Mouse (Mus musculus): ENCODE data around the gene Fat2. TPM values are rescaled to one million over a fixed set of nuclear protein-coding genes. Genes with fewer than 3 reads are reported as not detected.
A peak's percentile ranks its signal among the peaks of the same experiment; 100 is the strongest.

The Fat2 gene
- polyA plus RNA-seq, 1 experiment from 2014 or later = 0.18 TPM

GRCm38 (mm10) chr11:55214161-55214560, 122.2 kb downstream of the Fat2 start:
- no peak overlapping the region for H3K4me2 ChIP-seq
- no peak overlapping the region for H3K9ac ChIP-seq (replicated peaks)
- peaks cover 16% of the 10 kb centered on the region for H3K4me1 ChIP-seq (replicated peaks)
- no peaks in the 10 kb centered on the region for H3K27me3 ChIP-seq
- no peak overlapping the region for H3K27ac ChIP-seq
- H3K4me3 ChIP-seq (replicated peaks) = no peak overlapping the region
- no peak for ATAC-seq (ENCODE audit: insufficient number of reproducible peaks, insufficient read depth, low FRiP score, low TSS enrichment, low read depth)
- WGBS = 87% methylated on average over 5 of the region's 5 CpGs
- H3K36me3 ChIP-seq = peaks cover 4% of the 10 kb centered on the region; the same call in 1 of the 2 replicates
- H3K9me3 ChIP-seq = no peaks in the 10 kb centered on the region

GRCm38 (mm10) chr11:55213518-55213917, 122.8 kb downstream of the Fat2 start:
- no peak for ATAC-seq (ENCODE audit: insufficient number of reproducible peaks, insufficient read depth, low FRiP score, low TSS enrichment, low read depth)
- 79% methylated on average over 4 of the region's 4 CpGs for WGBS
- H3K4me1 ChIP-seq (replicated peaks) = peaks cover 22% of the 10 kb centered on the region

GRCm38 (mm10) chr11:55209626-55210353, 126.6 kb downstream of the Fat2 start:
- no peak overlapping the region for H3K9ac ChIP-seq (replicated peaks)
- no peaks in the 10 kb centered on the region for H3K27me3 ChIP-seq
- H3K36me3 ChIP-seq = no peaks in the 10 kb centered on the region
- peaks cover 38% of the 10 kb centered on the region for H3K4me1 ChIP-seq (replicated peaks)
- no peaks in the 10 kb centered on the region for H3K9me3 ChIP-seq
- no peak overlapping the region; the same call in 1 of the 2 replicates for H3K4me2 ChIP-seq
- H3K27ac ChIP-seq = no peak overlapping the region
- H3K4me3 ChIP-seq (replicated peaks) = no peak overlapping the region
- WGBS = 73% methylated on average over 6 of the region's 6 CpGs
- no peak; the same call in 1 of the 2 replicates for ATAC-seq (ENCODE audit: insufficient number of reproducible peaks, insufficient read depth, low FRiP score, low TSS enrichment, low read depth)

More at GRCm38 (mm10) chr11:55213518-55213917, 122.8 kb downstream of the Fat2 start:
- H3K27me3 ChIP-seq = no peaks in the 10 kb centered on the region
- H3K36me3 ChIP-seq = no peaks in the 10 kb centered on the region
- no peak overlapping the region for H3K9ac ChIP-seq (replicated peaks)
- no peaks in the 10 kb centered on the region for H3K9me3 ChIP-seq
- no peak overlapping the region for H3K4me3 ChIP-seq (replicated peaks)
- no peak overlapping the region for H3K4me2 ChIP-seq
- H3K27ac ChIP-seq = no peak overlapping the region

DNA sequence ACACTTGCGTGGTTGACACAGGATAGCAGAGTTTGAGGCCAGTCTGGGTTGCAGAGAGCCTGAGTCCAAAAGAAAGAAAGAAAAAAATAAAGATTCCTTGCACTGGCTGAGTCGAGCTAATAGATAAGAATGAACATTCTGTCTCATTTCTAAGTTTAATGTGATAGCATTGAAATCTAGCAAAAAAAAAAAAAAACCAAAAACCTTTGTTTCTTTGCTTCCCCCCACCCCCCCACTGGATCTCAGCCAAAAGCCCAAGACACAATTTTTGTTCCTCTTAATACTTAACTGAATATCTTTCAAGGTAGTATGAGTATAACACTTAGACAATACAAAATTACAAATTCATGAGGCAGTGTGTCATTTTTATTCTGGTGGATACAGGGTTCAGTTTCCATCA, 127.3 kb downstream of the Fat2 start:
- H3K36me3 ChIP-seq = no peaks in the 10 kb centered on the region
- peaks cover 40% of the 10 kb centered on the region for H3K4me1 ChIP-seq (replicated peaks)
- no peaks in the 10 kb centered on the region for H3K27me3 ChIP-seq
- no peak overlapping the region for H3K4me3 ChIP-seq (replicated peaks)
- ATAC-seq (ENCODE audit: insufficient number of reproducible peaks, insufficient read depth, low FRiP score, low TSS enrichment, low read depth) = no peak
- H3K4me2 ChIP-seq = no peak overlapping the region
- no peaks in the 10 kb centered on the region for H3K9me3 ChIP-seq
- no peak overlapping the region for H3K27ac ChIP-seq
- no peak overlapping the region for H3K9ac ChIP-seq (replicated peaks)
- WGBS = 57% methylated on average over 2 of the region's 2 CpGs

DNA sequence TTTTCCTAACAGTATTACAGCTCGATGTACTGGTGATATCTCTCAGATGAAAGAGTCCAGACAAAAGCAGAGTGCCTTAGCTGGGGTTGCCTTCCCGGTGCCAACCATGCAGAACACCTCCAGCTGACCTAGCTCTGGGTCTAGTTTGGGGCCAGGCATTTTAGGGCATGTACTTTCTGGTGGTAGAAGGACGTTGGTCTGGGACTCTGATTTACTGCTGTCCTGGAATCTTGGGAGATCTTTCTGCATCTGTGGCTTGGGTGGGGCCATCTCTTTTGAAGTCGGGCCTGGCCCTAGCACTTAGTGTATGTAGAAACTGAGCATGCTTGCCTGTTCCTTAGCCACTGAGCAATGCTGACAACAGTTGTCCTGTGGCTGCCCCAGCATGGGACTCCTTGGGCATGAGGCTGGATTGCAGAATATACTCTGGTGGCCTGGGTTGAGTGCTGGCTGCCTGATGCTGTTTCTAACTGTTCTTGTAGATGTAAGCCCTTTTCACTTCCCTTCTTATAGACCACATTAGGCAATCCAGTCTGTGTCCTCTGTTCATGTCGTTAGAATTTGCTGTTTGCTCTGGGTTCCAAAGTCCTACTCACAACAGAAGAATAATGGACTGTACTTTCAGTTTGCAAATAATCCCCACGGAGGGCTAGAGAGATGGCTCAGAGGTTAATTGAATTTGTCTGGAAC, 128.2 kb downstream of the Fat2 start:
- WGBS = 62% methylated on average over 6 of the region's 6 CpGs
- Histone ChIP-seq H3K4me3 (replicated peaks) (no peak overlapping the region), H3K27ac (no peak overlapping the region), H3K4me1 (replicated peaks) (peaks cover 40% of the 10 kb centered on the region), H3K27me3 (no peaks in the 10 kb centered on the region), H3K9me3 (no peaks in the 10 kb centered on the region), H3K4me2 (no peak overlapping the region), H3K36me3 (no peaks in the 10 kb centered on the region), H3K9ac (replicated peaks) (no peak overlapping the region)
- ATAC-seq (ENCODE audit: insufficient number of reproducible peaks, insufficient read depth, low FRiP score, low TSS enrichment, low read depth) = no peak

- Histone ChIP-seq H3K27ac (no peak overlapping the region), H3K4me2 (peak overlapping the region; percentile 96), H3K27me3 (peaks cover 9% of the 10 kb centered on the region; the same call in 1 of the 2 replicates), H3K9me3 (no peaks in the 10 kb centered on the region), H3K4me3 (replicated peaks) (peak overlapping the region; percentile 78), H3K9ac (replicated peaks) (peak overlapping the region; percentile 81), H3K36me3 (no peaks in the 10 kb centered on the region), H3K4me1 (replicated peaks) (peaks cover 29% of the 10 kb centered on the region)
- ATAC-seq (ENCODE audit: insufficient number of reproducible peaks, insufficient read depth, low FRiP score, low TSS enrichment, low read depth) = 0 out of 2 replicates have a peak, but pooled peaks have one; percentile 44
- WGBS = 9% methylated on average over 17 of the region's 17 CpGs
Measured at GRCm38 (mm10) chr11:55204602-55205001, 131.8 kb downstream of the Fat2 start.

GRCm38 (mm10) chr11:55204159-55204596, 132.2 kb downstream of the Fat2 start, which contains the start of gene Slc36a1:
TSS of gene Slc36a1 (plus strand) at chr11:55204350.
- under 1% methylated on average over 31 of the region's 31 CpGs for WGBS

More at GRCm38 (mm10) chr11:55204159-55204596, 132.2 kb downstream of the Fat2 start, which contains the start of gene Slc36a1:
- peak; percentile 86 for ATAC-seq (ENCODE audit: insufficient number of reproducible peaks, insufficient read depth, low FRiP score, low TSS enrichment, low read depth)
- H3K4me3 ChIP-seq (replicated peaks) = peak within 1 kb of the TSS; percentile 78
- no peaks in the 10 kb centered on the region for H3K36me3 ChIP-seq
- peak within 1 kb of the TSS; percentile 96 for H3K4me2 ChIP-seq
- H3K9me3 ChIP-seq = no peaks in the 10 kb centered on the region
- H3K27me3 ChIP-seq = peaks cover 9% of the 10 kb centered on the region; the same call in 1 of the 2 replicates
- H3K4me1 ChIP-seq (replicated peaks) = peaks cover 25% of the 10 kb centered on the region
- no peak within 1 kb of the TSS for H3K27ac ChIP-seq
- H3K9ac ChIP-seq (replicated peaks) = peak within 1 kb of the TSS; percentile 81

Other genes with a start within 250 kb of the Fat2 start
- gene Gm2a, start 238.4 kb downstream of the Fat2 start, polyA plus RNA-seq (2016; fragmentation: Nextera tagmentation; extraction: Ambion mirVana) = 10.9 and 11.1 TPM in 2 replicates
- gene Slc36a3, start 184.9 kb downstream of the Fat2 start, polyA plus RNA-seq (2016; fragmentation: Nextera tagmentation; extraction: Ambion mirVana) = not detected in 2 replicates
- gene Slc36a2, start 151.5 kb downstream of the Fat2 start, polyA plus RNA-seq (2016; fragmentation: Nextera tagmentation; extraction: Ambion mirVana) = 0.15 TPM in 2 replicates
- 1.5 and 1.6 TPM in 2 replicates for gene Slc36a1, start 132.2 kb downstream of the Fat2 start, polyA plus RNA-seq (2016; fragmentation: Nextera tagmentation; extraction: Ambion mirVana)
- gene Sparc, start 86.6 kb upstream of the Fat2 start, polyA plus RNA-seq (2016; fragmentation: Nextera tagmentation; extraction: Ambion mirVana) = 444 and 488 TPM in 2 replicates
- 264 and 265 TPM in 2 replicates for gene Atox1, start 124.7 kb upstream of the Fat2 start, polyA plus RNA-seq (2016; fragmentation: Nextera tagmentation; extraction: Ambion mirVana)
- 246 and 248 TPM in 2 replicates for gene G3bp1, start 133.1 kb upstream of the Fat2 start, polyA plus RNA-seq (2016; fragmentation: Nextera tagmentation; extraction: Ambion mirVana)